Mouse (Mus musculus) heart, postnatal 0 days (tissue): ENCODE data around the gene Hat1.

Source experiments
- CTCF ChIP-seq: IDR thresholded peaks from 2 replicates; pipeline ENCODE4 v1.5.1; 2016; ENCODE audit warnings: antibody characterized with exemption, control low read depth, low read depth
- EP300 ChIP-seq: IDR thresholded peaks from 2 replicates; pipeline ENCODE4 v1.6.1; 2016; ENCODE audit warnings: antibody characterized with exemption, low read depth

- no peak for TF ChIP-seq CTCF
- TF ChIP-seq EP300, result no peak
Observed at GRCm38 (mm10) chr2:71453161-71453916, 64.6 kb downstream of the Hat1 start, which contains the start of gene Metap1d.
